Mouse (Mus musculus): ENCODE results near the gene Ddx23.

- TF ChIP-seq GATA1 (IDR thresholded peaks at IDR 0.05; ENCODE audit: borderline replicate concordance, low read length) (no peak), FLI1 (IDR thresholded peaks at IDR 0.05; ENCODE audit: low read length) (no peak)
Measured at GRCm38 (mm10) chr15:98656982-98657751, 5.5 kb downstream of the Ddx23 start.

Data from megakaryocyte, embryonic 14.5 days (primary cell).